Mouse (Mus musculus) adrenal gland, postnatal 25 days (tissue): ENCODE measurements at regions not wholly inside any gene's neighbourhood (a gene's known extent, or its start where the extent isn't known, plus 50 kb on each side); places are given as distances from the start of the nearest gene placed in this dataset.

Experiments
- DNase-seq: peaks from one replicate; pipeline ENCODE4 v3.0.0; 2021; ENCODE audit warnings: mixed read lengths

- DNase-seq = no peak
These were observed 269.7 kb downstream of the Efnb2 start for GRCm38 (mm10) chr8:8391321-8391720.

GRCm38 (mm10) chr8:8378248-8378647 lies 282.8 kb downstream of the Efnb2 start:
- no peak for DNase-seq

- DNase-seq = no peak
These were observed 284.3 kb downstream of the Efnb2 start for GRCm38 (mm10) chr8:8376791-8377190.

GRCm38 (mm10) chr8:8376379-8376778 lies 284.7 kb downstream of the Efnb2 start:
- DNase-seq = no peak

- DNase-seq = no peak
These were observed 293.7 kb downstream of the Efnb2 start for GRCm38 (mm10) chr8:8367282-8367871.

GRCm38 (mm10) chr8:8361941-8362537 lies 299.0 kb downstream of the Efnb2 start:
- no peak for DNase-seq

GRCm38 (mm10) chr8:8360586-8360985 lies 300.5 kb downstream of the Efnb2 start:
- no peak for DNase-seq

- no peak for DNase-seq
These were observed 306.1 kb downstream of the Efnb2 start for GRCm38 (mm10) chr8:8354977-8355376.

GRCm38 (mm10) chr8:8344661-8345060 lies 316.4 kb downstream of the Efnb2 start:
- no peak for DNase-seq

GRCm38 (mm10) chr8:8335256-8335972 lies 325.6 kb downstream of the Efnb2 start:
- no peak for DNase-seq

GRCm38 (mm10) chr8:8334515-8334914 lies 326.5 kb downstream of the Efnb2 start:
- DNase-seq = no peak

GRCm38 (mm10) chr8:8331249-8331648 lies 329.8 kb downstream of the Efnb2 start:
- no peak for DNase-seq

GRCm38 (mm10) chr8:8328010-8328666 lies 332.9 kb downstream of the Efnb2 start:
- peak; percentile 16 for DNase-seq

GRCm38 (mm10) chr8:8326066-8326834 lies 334.8 kb downstream of the Efnb2 start:
- DNase-seq = no peak

GRCm38 (mm10) chr8:8325420-8325819 lies 335.6 kb downstream of the Efnb2 start:
- no peak for DNase-seq

- no peak for DNase-seq
These were observed 336.5 kb downstream of the Efnb2 start for GRCm38 (mm10) chr8:8324520-8324919.

GRCm38 (mm10) chr8:8308253-8308652 lies 352.8 kb downstream of the Efnb2 start:
- DNase-seq = no peak

- DNase-seq = no peak
These were observed 353.6 kb downstream of the Efnb2 start for GRCm38 (mm10) chr8:8307487-8307886.

- DNase-seq = no peak
These were observed 360.9 kb downstream of the Efnb2 start for GRCm38 (mm10) chr8:8299965-8300767.

- DNase-seq = no peak
These were observed 368.3 kb downstream of the Efnb2 start for GRCm38 (mm10) chr8:8292577-8293247.

GRCm38 (mm10) chr8:8285876-8286275 lies 375.2 kb downstream of the Efnb2 start:
- DNase-seq = no peak
